Mouse (Mus musculus): Measurements from ENCODE around the gene Hoxd1. TPM values are rescaled to one million over a fixed set of nuclear protein-coding genes. Genes with fewer than 3 reads are reported as not detected.
A peak's percentile ranks its signal among the peaks of the same experiment; 100 is the strongest.

The Hoxd1 gene
- polyA plus RNA-seq, 1 experiment from 2014 or later = 1.00 TPM

MicroRNA genes within 50 kb of the gene (microRNA counts, 519-probe panel; counts per million panel counts)
- microRNA mmu-miR-10b = 4,746 counts per million, percentile 95 among the panel's probes with 10 or more counts

Small RNAs within 50 kb of the gene (microRNA-seq; reads per million reads assigned to microRNA genes)
- 66,701 reads per million, percentile 99 among the genes with 10 or more reads in this experiment for gene Mir10b

Other genes with a start within 250 kb of the Hoxd1 start
- 18.1 and 20.7 TPM in 2 replicates for gene Lnpk, start 183.5 kb upstream of the Hoxd1 start, polyA plus RNA-seq (2015; fragmentation: Nextera tagmentation; extraction: Ambion mirVana)
- not detected in 2 replicates for gene Evx2, start 103.4 kb upstream of the Hoxd1 start, polyA plus RNA-seq (2015; fragmentation: Nextera tagmentation; extraction: Ambion mirVana)
- 0.24 and 0.36 TPM in 2 replicates for gene Hoxd13, start 94.7 kb upstream of the Hoxd1 start, polyA plus RNA-seq (2015; fragmentation: Nextera tagmentation; extraction: Ambion mirVana)
- gene Hoxd12, start 88.0 kb upstream of the Hoxd1 start, polyA plus RNA-seq (2015; fragmentation: Nextera tagmentation; extraction: Ambion mirVana) = 4.5 and 4.7 TPM in 2 replicates
- gene Hoxd11, start 83.4 kb upstream of the Hoxd1 start, polyA plus RNA-seq (2015; fragmentation: Nextera tagmentation; extraction: Ambion mirVana) = 13.9 and 17.9 TPM in 2 replicates
- gene Hoxd10, start 71.1 kb upstream of the Hoxd1 start, polyA plus RNA-seq (2015; fragmentation: Nextera tagmentation; extraction: Ambion mirVana) = 33.5 and 38.5 TPM in 2 replicates
- gene Hoxd9, start 65.3 kb upstream of the Hoxd1 start, polyA plus RNA-seq (2015; fragmentation: Nextera tagmentation; extraction: Ambion mirVana) = 38.2 and 38.4 TPM in 2 replicates
- 41.0 and 45.6 TPM in 2 replicates for gene Hoxd8, start 58.4 kb upstream of the Hoxd1 start, polyA plus RNA-seq (2015; fragmentation: Nextera tagmentation; extraction: Ambion mirVana)
- 14.6 and 15.4 TPM in 2 replicates for gene Hoxd3, start 51.1 kb upstream of the Hoxd1 start, polyA plus RNA-seq (2015; fragmentation: Nextera tagmentation; extraction: Ambion mirVana)
- 4.5 and 4.9 TPM in 2 replicates for gene Hoxd4, start 51.1 kb upstream of the Hoxd1 start, polyA plus RNA-seq (2015; fragmentation: Nextera tagmentation; extraction: Ambion mirVana)
- gene Gm28230, start 36.3 kb upstream of the Hoxd1 start, polyA plus RNA-seq (2015; fragmentation: Nextera tagmentation; extraction: Ambion mirVana) = 1.3 and 2.1 TPM in 2 replicates
- gene Mtx2, start 62.8 kb downstream of the Hoxd1 start, polyA plus RNA-seq (2015; fragmentation: Nextera tagmentation; extraction: Ambion mirVana) = 133 and 136 TPM in 2 replicates